Mouse (Mus musculus) neural tube, embryonic 10.5 days (tissue): ENCODE data around the gene Rnf220.

Source experiments
- DNase-seq: peaks from one replicate; pipeline ENCODE4 v3.0.0-alpha.2; 2017; ENCODE audit warnings: low spot score; ENCODE audit errors: extremely low spot score

Gene Rnf220

GRCm38 (mm10) chr4:117438064-117438463, 58.8 kb downstream of the Rnf220 start:
- no peak for DNase-seq

- DNase-seq = no peak
Observed at GRCm38 (mm10) chr4:117436995-117437660, 59.7 kb downstream of the Rnf220 start.

GRCm38 (mm10) chr4:117434336-117434735, 62.5 kb downstream of the Rnf220 start:
- DNase-seq = no peak

GRCm38 (mm10) chr4:117429604-117430003, 67.2 kb downstream of the Rnf220 start:
- DNase-seq = no peak

GRCm38 (mm10) chr4:117427540-117427939, 69.3 kb downstream of the Rnf220 start:
- DNase-seq = no peak

GRCm38 (mm10) chr4:117421077-117421476, 75.8 kb downstream of the Rnf220 start:
- no peak for DNase-seq

- no peak for DNase-seq
Observed at GRCm38 (mm10) chr4:117416827-117417226, 80.0 kb downstream of the Rnf220 start.

- no peak for DNase-seq
Observed at GRCm38 (mm10) chr4:117410049-117410410, 86.8 kb downstream of the Rnf220 start.

GRCm38 (mm10) chr4:117409144-117410048, 87.5 kb downstream of the Rnf220 start:
- peak; percentile 61 for DNase-seq

GRCm38 (mm10) chr4:117407945-117408344, 88.9 kb downstream of the Rnf220 start:
- DNase-seq = no peak

- DNase-seq = no peak
Observed at GRCm38 (mm10) chr4:117405999-117406398, 90.9 kb downstream of the Rnf220 start.

- no peak for DNase-seq
Observed at GRCm38 (mm10) chr4:117405211-117405610, 91.6 kb downstream of the Rnf220 start.

GRCm38 (mm10) chr4:117403411-117403810, 93.4 kb downstream of the Rnf220 start:
- DNase-seq = no peak

- DNase-seq = no peak
Observed at GRCm38 (mm10) chr4:117397128-117397527, 99.7 kb downstream of the Rnf220 start.

- DNase-seq = peak; percentile 50
Observed at GRCm38 (mm10) chr4:117393027-117393426, 103.8 kb downstream of the Rnf220 start.

- DNase-seq = no peak
Observed at GRCm38 (mm10) chr4:117392391-117392790, 104.5 kb downstream of the Rnf220 start.

GRCm38 (mm10) chr4:117391966-117392365, 104.9 kb downstream of the Rnf220 start:
- DNase-seq = no peak

- DNase-seq = no peak
Observed at GRCm38 (mm10) chr4:117390850-117391795, 105.7 kb downstream of the Rnf220 start.

- DNase-seq = no peak
Observed at GRCm38 (mm10) chr4:117389264-117390054, 107.4 kb downstream of the Rnf220 start.

- DNase-seq = no peak
Observed at GRCm38 (mm10) chr4:117385247-117385646, 111.6 kb downstream of the Rnf220 start.

- no peak for DNase-seq
Observed at GRCm38 (mm10) chr4:117381846-117382245, 115.0 kb downstream of the Rnf220 start.
